Mouse (Mus musculus) lung, embryonic 14.5 days (tissue): ENCODE results near the gene Dennd5b. TPM values are rescaled to one million over a fixed set of nuclear protein-coding genes. Genes with fewer than 3 reads are reported as not detected.

ENCODE experiments used
- ATAC-seq: fragments of 200-750 bp; cut with Nextera tagmentation; 2 replicates; pipeline ENCODE4 v1.8.0; 2017; ENCODE audit warnings: mild to moderate bottlenecking, moderate TSS enrichment, moderate library complexity; ENCODE audit not compliant: insufficient read depth
- DNase-seq: peaks from one replicate; pipeline ENCODE4 v3.0.0-alpha.2; 2015
- H3K27ac ChIP-seq: fragments of 300-500 bp; sonication (generic); 2 replicates; pipeline ENCODE4 v1.5.1; 2014; ENCODE audit warnings: low read depth, mild to moderate bottlenecking, moderate library complexity
- H3K27me3 ChIP-seq: fragments of 300-500 bp; sonication (generic); 2 replicates; pipeline ENCODE4 v1.6.1; 2014; ENCODE audit warnings: low read length, control low read depth; ENCODE audit not compliant: insufficient read depth
- H3K36me3 ChIP-seq: fragments of 300-500 bp; sonication (generic); 2 replicates; pipeline ENCODE4 v1.6.1; 2014; ENCODE audit warnings: control low read depth; ENCODE audit not compliant: insufficient read depth
- H3K4me1 ChIP-seq: fragments of 300-500 bp; sonication (generic); 2 replicates; pipeline ENCODE4 v1.6.1; 2014; ENCODE audit warnings: antibody characterized with exemption, control low read depth; ENCODE audit not compliant: insufficient read depth
- H3K4me2 ChIP-seq: fragments of 300-500 bp; sonication (generic); 2 replicates; pipeline ENCODE4 v1.6.1; 2014; ENCODE audit warnings: mild to moderate bottlenecking
- H3K4me3 ChIP-seq: fragments of 300-500 bp; sonication (generic); 2 replicates; pipeline ENCODE4 v1.5.1; 2014; ENCODE audit warnings: low read depth, low read length
- H3K9ac ChIP-seq: fragments of 300-500 bp; sonication (generic); 2 replicates; pipeline ENCODE4 v1.6.1; 2014
- H3K9me3 ChIP-seq: fragments of 300-500 bp; sonication (generic); 2 replicates; pipeline ENCODE4 v1.6.1; 2016; ENCODE audit warnings: low read depth, low read length, control low read depth
- CTCF ChIP-seq: IDR thresholded peaks from 2 replicates; pipeline ENCODE4 v1.5.1; 2016; ENCODE audit warnings: antibody characterized with exemption, low read depth
- WGBS: fragments of 180-500 bp; shearing (Covaris S2); extraction: QIAGEN DNeasy Blood & Tissue Kit; methylation state at CpG from one replicate; pipeline ENCODE4 v1.1.7; 2014; 5-methylcytosine and 5-hydroxymethylcytosine counted together
- polyA plus RNA-seq: library from polyadenylated mRNA; unstranded; fragments of >200 nt; fragmentation: Nextera tagmentation; extraction: Ambion mirVana; gene quantifications from 2 replicates; pipeline ENCODE4 v1.2.1, GENCODE M21; 2014

Gene Dennd5b
- polyA plus RNA-seq, 1 experiment from 2014 or later = 9.8 TPM

DNA sequence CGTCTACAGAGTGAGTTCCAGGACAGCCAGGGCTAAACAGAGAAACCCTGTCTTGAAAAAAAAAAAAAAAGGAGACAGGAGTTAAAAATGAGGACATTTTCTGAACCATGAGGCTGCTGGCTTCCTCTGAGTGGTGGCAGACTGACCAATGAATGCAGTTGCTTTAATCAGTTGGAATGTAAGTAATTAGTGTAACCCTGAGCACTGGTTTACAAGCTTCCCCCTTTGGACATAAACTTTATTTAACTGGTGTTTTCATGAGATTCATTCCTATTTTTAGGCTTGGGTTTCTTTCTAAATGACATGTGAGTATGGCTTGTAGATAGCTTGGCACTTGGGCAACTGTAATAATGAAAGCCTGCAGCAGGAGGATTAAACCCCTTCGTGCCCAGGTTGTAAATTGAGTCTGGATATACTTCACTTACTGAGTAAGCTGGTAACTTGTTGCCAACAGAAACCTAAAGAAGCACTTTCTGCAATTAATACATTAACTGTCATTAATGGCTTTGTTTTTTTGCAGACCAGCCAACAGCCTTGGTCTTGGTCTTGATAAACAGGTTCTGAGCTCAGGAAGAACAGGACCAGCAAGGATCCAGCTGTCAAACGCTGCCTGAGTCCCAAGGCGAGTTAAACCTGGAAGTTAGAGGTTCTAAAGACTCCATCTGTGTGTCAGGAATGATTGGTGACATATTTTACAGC is 141.8 kb downstream of the Dennd5b start:
- Histone ChIP-seq H3K9ac (no peak overlapping the region), H3K9me3 (no peaks in the 10 kb centered on the region), H3K4me2 (no peak overlapping the region), H3K27ac (no peak overlapping the region), H3K4me1 (0 out of 2 replicates have a peak, but pooled peaks cover 3% of the 10 kb centered on the region), H3K4me3 (no peak overlapping the region), H3K27me3 (no peaks in the 10 kb centered on the region), H3K36me3 (no peaks in the 10 kb centered on the region)
- ATAC-seq (no peak), DNase-seq (no peak)
- no peak for TF ChIP-seq CTCF
- 41% methylated on average over 4 of the region's 4 CpGs for WGBS

DNA sequence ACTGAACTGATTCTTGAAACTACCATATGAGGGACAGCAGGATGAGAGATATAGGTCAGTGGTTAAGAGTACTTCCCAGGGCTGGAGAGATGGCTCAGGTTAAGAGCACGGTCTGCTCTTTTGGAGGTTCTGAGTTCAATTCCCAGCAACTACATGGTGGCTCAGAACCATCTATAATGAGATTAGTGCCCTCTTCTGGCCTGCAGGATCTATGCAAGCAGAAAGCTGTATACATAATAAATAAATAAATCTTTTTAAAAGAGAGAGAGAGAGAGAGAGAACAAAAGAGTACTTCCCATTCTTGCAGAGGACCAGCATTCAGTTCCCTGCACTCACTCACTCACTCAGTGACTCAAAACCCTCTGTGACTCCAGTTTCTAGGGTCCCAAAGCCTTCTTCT is 142.8 kb downstream of the Dennd5b start:
- 82% methylated on average over 1 of the region's 1 CpGs for WGBS
- H3K4me3 ChIP-seq = no peak overlapping the region
- 0 out of 2 replicates have a peak, but pooled peaks cover 3% of the 10 kb centered on the region for H3K4me1 ChIP-seq
- H3K27me3 ChIP-seq = no peaks in the 10 kb centered on the region
- no peaks in the 10 kb centered on the region for H3K36me3 ChIP-seq
- DNase-seq (no peak), ATAC-seq (no peak)
- no peak overlapping the region for H3K4me2 ChIP-seq
- H3K9ac ChIP-seq = no peak overlapping the region
- no peak overlapping the region for H3K27ac ChIP-seq
- H3K9me3 ChIP-seq = no peaks in the 10 kb centered on the region
- TF ChIP-seq CTCF = 0 out of 2 replicates have a peak, but pooled peaks have one; percentile 11

DNA sequence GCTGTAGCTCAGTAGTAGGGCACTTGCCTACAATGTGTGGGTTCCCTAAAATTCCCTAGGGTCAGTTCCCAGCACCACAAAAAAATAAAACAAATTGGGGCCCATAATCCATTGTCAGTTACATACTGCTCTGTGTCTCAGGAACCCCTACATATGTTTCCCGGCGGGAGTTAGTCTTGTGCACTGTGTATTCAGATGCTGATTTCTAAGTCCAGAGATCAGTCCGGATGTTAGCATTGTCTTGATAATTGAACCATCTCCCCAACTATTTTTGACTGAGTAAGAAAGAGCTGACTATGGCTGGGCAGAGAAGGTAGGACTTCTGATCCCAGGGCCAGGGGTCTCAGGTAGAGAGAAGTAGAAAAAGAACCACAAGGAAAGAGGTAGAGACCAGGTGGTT is 144.4 kb downstream of the Dennd5b start:
- no peak overlapping the region for H3K9ac ChIP-seq
- H3K4me3 ChIP-seq = no peak overlapping the region
- no peaks in the 10 kb centered on the region for H3K36me3 ChIP-seq
- no peak for DNase-seq
- H3K27ac ChIP-seq = no peak overlapping the region
- no peak for ATAC-seq
- WGBS = 91% methylated on average over 3 of the region's 3 CpGs
- TF ChIP-seq CTCF = no peak
- no peaks in the 10 kb centered on the region for H3K9me3 ChIP-seq
- H3K27me3 ChIP-seq = no peaks in the 10 kb centered on the region
- H3K4me2 ChIP-seq = no peak overlapping the region
- H3K4me1 ChIP-seq = 0 out of 2 replicates have a peak, but pooled peaks cover 3% of the 10 kb centered on the region

DNA sequence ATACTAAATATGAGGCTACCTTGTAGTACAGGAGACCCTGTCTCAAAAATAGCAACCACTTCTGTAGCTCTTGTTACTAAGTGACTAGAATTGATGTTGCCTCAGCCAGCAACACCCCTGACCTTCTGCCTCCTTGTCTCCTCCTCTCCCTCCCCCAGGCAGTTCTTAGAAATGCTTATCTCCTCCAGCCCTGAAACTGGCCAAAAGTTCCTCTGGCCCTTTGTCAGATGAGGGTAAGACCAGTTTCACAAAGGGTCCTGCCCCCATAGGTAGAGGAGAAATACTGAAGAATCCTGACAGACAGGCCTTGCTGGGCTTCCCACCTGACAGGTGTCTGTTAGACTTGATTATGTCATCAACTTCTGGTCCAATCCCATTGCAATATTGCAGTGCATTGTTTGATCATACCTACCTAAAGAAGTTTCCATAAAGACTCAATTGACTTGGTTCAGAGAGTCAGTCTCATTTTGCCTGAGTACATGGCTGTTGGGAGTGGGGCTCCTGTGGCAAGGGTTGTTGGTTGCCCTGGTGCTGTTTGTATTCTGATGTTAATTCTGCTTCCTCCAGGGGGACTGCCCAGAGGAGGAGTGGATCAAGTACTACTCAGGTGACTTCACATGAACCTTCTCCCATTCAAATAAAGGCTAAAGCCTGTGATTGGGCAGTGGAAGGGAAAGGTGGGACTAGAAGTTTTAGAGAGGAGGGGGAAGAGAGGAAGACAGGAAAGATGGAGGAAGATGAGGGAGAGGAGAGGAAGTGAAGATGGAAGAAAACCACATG is 145.6 kb downstream of the Dennd5b start:
- H3K27ac ChIP-seq = no peak overlapping the region
- H3K27me3 ChIP-seq = no peaks in the 10 kb centered on the region
- H3K4me1 ChIP-seq = 0 out of 2 replicates have a peak, but pooled peaks cover 3% of the 10 kb centered on the region
- DNase-seq = no peak
- no peak for TF ChIP-seq CTCF
- ATAC-seq = no peak
- H3K4me3 ChIP-seq = no peak overlapping the region
- H3K4me2 ChIP-seq = no peak overlapping the region
- no peaks in the 10 kb centered on the region for H3K9me3 ChIP-seq
- no peaks in the 10 kb centered on the region for H3K36me3 ChIP-seq
- H3K9ac ChIP-seq = no peak overlapping the region

DNA sequence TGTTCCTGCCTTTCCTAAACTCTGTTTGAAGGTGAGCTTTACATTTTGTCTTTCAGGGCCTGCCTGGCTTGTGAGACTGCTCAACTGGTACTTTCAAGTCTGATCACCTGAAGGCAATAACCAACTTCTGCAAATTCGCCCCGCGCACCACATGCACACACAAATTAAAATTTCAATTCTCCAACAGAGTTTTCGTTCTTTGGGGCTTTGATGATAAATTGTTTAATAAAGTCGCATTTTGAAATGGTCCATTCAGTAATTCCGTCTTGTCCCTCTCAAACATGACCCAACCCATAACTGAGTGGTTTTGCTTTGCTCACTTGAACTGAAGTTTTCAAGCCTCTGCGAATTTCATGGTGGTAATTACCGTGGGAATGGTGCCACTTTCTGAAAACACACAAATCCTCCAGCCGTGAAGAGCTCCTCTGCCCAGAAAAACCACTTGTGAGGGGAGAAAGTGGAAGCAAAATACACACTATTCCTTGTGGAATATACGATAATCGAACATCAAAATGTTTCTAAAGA is 154.5 kb downstream of the Dennd5b start:
- WGBS = 30% methylated on average over 11 of the region's 11 CpGs
- peak overlapping the region; percentile 97 for H3K27ac ChIP-seq
- peak overlapping the region; percentile 94 for H3K4me3 ChIP-seq
- TF ChIP-seq CTCF = no peak
- peaks cover 6% of the 10 kb centered on the region for H3K36me3 ChIP-seq
- peak overlapping the region; percentile 71 for H3K4me2 ChIP-seq
- DNase-seq = no peak
- ATAC-seq = peak; percentile 1; the same call in 1 of the 2 replicates
- 0 out of 2 replicates have a peak, but pooled peaks cover 2% of the 10 kb centered on the region for H3K4me1 ChIP-seq
- H3K27me3 ChIP-seq = no peaks in the 10 kb centered on the region
- no peaks in the 10 kb centered on the region for H3K9me3 ChIP-seq
- peak overlapping the region; percentile 97 for H3K9ac ChIP-seq

DNA sequence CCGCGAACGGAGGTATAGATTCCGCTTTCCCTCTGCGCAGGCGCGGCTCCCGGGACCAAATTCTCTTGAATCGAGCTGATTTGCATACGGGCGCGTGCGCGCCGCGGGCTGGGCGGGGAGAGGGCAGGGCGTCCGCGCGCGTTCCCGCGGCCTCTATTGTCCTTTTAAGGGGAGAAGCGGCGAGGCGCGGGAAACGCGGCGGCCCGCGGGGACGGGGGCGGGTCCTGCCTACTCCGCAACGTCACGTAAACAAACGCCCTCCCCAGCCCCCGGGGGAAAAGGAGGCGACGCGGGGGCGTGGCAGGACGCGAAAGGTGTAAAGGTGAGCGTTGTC is 155.1 kb downstream of the Dennd5b start, which contains the start of gene Sinhcaf:
Sinhcaf (minus strand) TSS at position 59 of the 334 bp plus-strand sequence.
- WGBS = under 1% methylated on average over 40 of the region's 47 CpGs

More for the DNA sequence above, 155.1 kb downstream of the Dennd5b start, which contains the start of gene Sinhcaf:
- Histone ChIP-seq H3K36me3 (peaks cover 6% of the 10 kb centered on the region), H3K27me3 (no peaks in the 10 kb centered on the region), H3K9me3 (no peaks in the 10 kb centered on the region), H3K9ac (peak within 1 kb of the TSS; percentile 97), H3K27ac (peak within 1 kb of the TSS; percentile 97), H3K4me3 (peak within 1 kb of the TSS; percentile 94), H3K4me2 (peak within 1 kb of the TSS; percentile 71), H3K4me1 (0 out of 2 replicates have a peak, but pooled peaks cover 2% of the 10 kb centered on the region)
- ATAC-seq (peak; percentile 85), DNase-seq (peak; percentile 100)
- no peak for TF ChIP-seq CTCF
